Mouse (Mus musculus): ENCODE data around the gene Hmbs. TPM values are rescaled to one million over a fixed set of nuclear protein-coding genes. Genes with fewer than 3 reads are reported as not detected.

Hmbs gene
- polyA plus RNA-seq, 1 experiment from 2014 or later = 134 TPM

DNA sequence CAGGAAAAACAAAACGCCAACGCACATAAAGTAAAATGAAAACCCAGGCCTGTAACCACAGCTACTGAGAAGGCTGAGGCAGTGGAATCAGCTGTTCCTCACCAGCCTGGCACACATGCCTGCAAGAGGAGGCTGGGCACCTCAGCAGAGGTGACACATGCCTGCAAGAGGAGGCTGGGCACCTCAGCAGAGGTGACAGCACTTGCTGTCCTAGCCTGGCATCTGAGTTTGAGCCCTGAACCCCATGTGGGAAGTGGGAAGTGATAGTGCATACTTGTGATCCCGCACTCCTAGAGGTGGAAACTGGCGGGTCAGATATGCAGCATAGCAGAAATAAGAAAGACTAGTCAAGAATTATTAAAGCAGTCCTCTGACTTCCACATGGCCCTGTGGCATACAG, 7.4 kb upstream of the Hmbs start:
- no peak overlapping the region for H3K9ac ChIP-seq (ENCODE audit: low read depth, low read length)
- no peaks in the 10 kb centered on the region for H3K9me3 ChIP-seq (ENCODE audit: control insufficient read depth, low read length)
- no peak for DNase-seq (ENCODE audit: low spot score)
- no peaks in the 10 kb centered on the region for H3K27me3 ChIP-seq (ENCODE audit: control insufficient read depth, insufficient read depth, low read length)
- no peak overlapping the region for H3K4me3 ChIP-seq (ENCODE audit: low read depth, low read length)
- no peak overlapping the region for H3K27ac ChIP-seq (ENCODE audit: low read depth, low read length)
- no peaks in the 10 kb centered on the region for H3K4me1 ChIP-seq (replicated peaks; ENCODE audit: control insufficient read depth, insufficient read depth, low read length)
- no peak overlapping the region for H3K4me2 ChIP-seq (replicated peaks; ENCODE audit: low read depth, low read length)
- peaks cover 34% of the 10 kb centered on the region for H3K36me3 ChIP-seq (ENCODE audit: control insufficient read depth, insufficient read depth, low read length)
- no peak for ATAC-seq (ENCODE audit: low FRiP score)
- WGBS = 92% methylated on average over 4 of the region's 4 CpGs

DNA sequence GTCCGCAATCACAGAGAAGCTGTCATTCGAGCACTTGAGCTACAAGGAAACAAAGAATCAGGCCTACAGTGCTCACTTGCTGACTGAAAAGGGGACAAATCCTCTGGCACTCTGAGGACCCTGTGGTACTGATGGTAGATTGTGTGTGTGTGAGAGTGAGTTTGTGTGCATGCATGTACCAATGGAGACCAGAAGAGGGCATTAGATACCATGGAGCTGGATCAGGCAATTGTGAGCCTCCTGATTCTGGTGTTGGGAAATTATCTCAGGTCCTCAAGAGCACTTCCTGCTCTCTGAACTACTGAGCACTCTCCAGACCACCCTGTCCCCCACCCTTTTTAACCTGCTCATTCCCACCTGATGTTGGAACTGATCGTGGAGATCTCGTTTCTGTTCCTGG, 4.5 kb upstream of the Hmbs start:
- no peak overlapping the region for H3K4me3 ChIP-seq (ENCODE audit: low read depth, low read length)
- ATAC-seq (ENCODE audit: low FRiP score) = no peak
- no peak overlapping the region for H3K27ac ChIP-seq (ENCODE audit: low read depth, low read length)
- peaks cover 24% of the 10 kb centered on the region for H3K36me3 ChIP-seq (ENCODE audit: control insufficient read depth, insufficient read depth, low read length)
- H3K4me2 ChIP-seq (replicated peaks; ENCODE audit: low read depth, low read length) = no peak overlapping the region
- WGBS = over 99% methylated on average over 4 of the region's 4 CpGs
- no peaks in the 10 kb centered on the region for H3K27me3 ChIP-seq (ENCODE audit: control insufficient read depth, insufficient read depth, low read length)
- H3K9ac ChIP-seq (ENCODE audit: low read depth, low read length) = no peak overlapping the region
- H3K4me1 ChIP-seq (replicated peaks; ENCODE audit: control insufficient read depth, insufficient read depth, low read length) = no peaks in the 10 kb centered on the region
- no peaks in the 10 kb centered on the region for H3K9me3 ChIP-seq (ENCODE audit: control insufficient read depth, low read length)
- no peak for DNase-seq (ENCODE audit: low spot score)

GRCm38 (mm10) chr9:44347621-44348020, 3.6 kb upstream of the Hmbs start:
- ATAC-seq (ENCODE audit: low FRiP score) (no peak), DNase-seq (ENCODE audit: low spot score) (no peak)
- Histone ChIP-seq H3K27me3 (ENCODE audit: control insufficient read depth, insufficient read depth, low read length) (no peaks in the 10 kb centered on the region), H3K9ac (ENCODE audit: low read depth, low read length) (no peak overlapping the region), H3K27ac (ENCODE audit: low read depth, low read length) (no peak overlapping the region), H3K4me3 (ENCODE audit: low read depth, low read length) (no peak overlapping the region), H3K9me3 (ENCODE audit: control insufficient read depth, low read length) (no peaks in the 10 kb centered on the region), H3K36me3 (ENCODE audit: control insufficient read depth, insufficient read depth, low read length) (peaks cover 17% of the 10 kb centered on the region), H3K4me2 (replicated peaks; ENCODE audit: low read depth, low read length) (no peak overlapping the region), H3K4me1 (replicated peaks; ENCODE audit: control insufficient read depth, insufficient read depth, low read length) (peaks cover 4% of the 10 kb centered on the region; the same call in 1 of the 2 replicates)
- WGBS = 93% methylated on average over 4 of the region's 4 CpGs

GRCm38 (mm10) chr9:44347166-44347565, 3.1 kb upstream of the Hmbs start:
- ATAC-seq (ENCODE audit: low FRiP score) = no peak
- WGBS = 94% methylated on average over 9 of the region's 9 CpGs
- H3K9ac ChIP-seq (ENCODE audit: low read depth, low read length) = no peak overlapping the region
- no peak for DNase-seq (ENCODE audit: low spot score)
- no peaks in the 10 kb centered on the region for H3K27me3 ChIP-seq (ENCODE audit: control insufficient read depth, insufficient read depth, low read length)
- peaks cover 4% of the 10 kb centered on the region; the same call in 1 of the 2 replicates for H3K4me1 ChIP-seq (replicated peaks; ENCODE audit: control insufficient read depth, insufficient read depth, low read length)
- no peak overlapping the region for H3K4me3 ChIP-seq (ENCODE audit: low read depth, low read length)
- H3K9me3 ChIP-seq (ENCODE audit: control insufficient read depth, low read length) = no peaks in the 10 kb centered on the region
- no peak overlapping the region for H3K4me2 ChIP-seq (replicated peaks; ENCODE audit: low read depth, low read length)
- no peak overlapping the region for H3K27ac ChIP-seq (ENCODE audit: low read depth, low read length)
- H3K36me3 ChIP-seq (ENCODE audit: control insufficient read depth, insufficient read depth, low read length) = peaks cover 16% of the 10 kb centered on the region

- WGBS = 92% methylated on average over 5 of the region's 6 CpGs
- no peaks in the 10 kb centered on the region for H3K27me3 ChIP-seq (ENCODE audit: control insufficient read depth, insufficient read depth, low read length)
- H3K4me2 ChIP-seq (replicated peaks; ENCODE audit: low read depth, low read length) = no peak overlapping the region
- peaks cover 14% of the 10 kb centered on the region for H3K36me3 ChIP-seq (ENCODE audit: control insufficient read depth, insufficient read depth, low read length)
- ATAC-seq (ENCODE audit: low FRiP score) = no peak
- H3K9me3 ChIP-seq (ENCODE audit: control insufficient read depth, low read length) = no peaks in the 10 kb centered on the region
- DNase-seq (ENCODE audit: low spot score) = no peak
- no peak overlapping the region for H3K9ac ChIP-seq (ENCODE audit: low read depth, low read length)
- H3K27ac ChIP-seq (ENCODE audit: low read depth, low read length) = no peak overlapping the region
- peaks cover 4% of the 10 kb centered on the region; the same call in 1 of the 2 replicates for H3K4me1 ChIP-seq (replicated peaks; ENCODE audit: control insufficient read depth, insufficient read depth, low read length)
- no peak overlapping the region for H3K4me3 ChIP-seq (ENCODE audit: low read depth, low read length)
These were observed 1.8 kb upstream of the Hmbs start for GRCm38 (mm10) chr9:44345570-44346433.

- Histone ChIP-seq H3K4me3 (ENCODE audit: low read depth, low read length) (peak overlapping the region; percentile 75), H3K27me3 (ENCODE audit: control insufficient read depth, insufficient read depth, low read length) (no peaks in the 10 kb centered on the region), H3K9me3 (ENCODE audit: control insufficient read depth, low read length) (no peaks in the 10 kb centered on the region), H3K36me3 (ENCODE audit: control insufficient read depth, insufficient read depth, low read length) (peaks cover 4% of the 10 kb centered on the region; the same call in 1 of the 2 replicates), H3K4me1 (replicated peaks; ENCODE audit: control insufficient read depth, insufficient read depth, low read length) (peaks cover 4% of the 10 kb centered on the region; the same call in 1 of the 2 replicates), H3K4me2 (replicated peaks; ENCODE audit: low read depth, low read length) (peak overlapping the region; percentile 45), H3K9ac (ENCODE audit: low read depth, low read length) (peak overlapping the region; percentile 78), H3K27ac (ENCODE audit: low read depth, low read length) (peak overlapping the region; percentile 98)
- ATAC-seq (ENCODE audit: low FRiP score) (peak; percentile 15; the same call in 1 of the 2 replicates), DNase-seq (ENCODE audit: low spot score) (no peak)
- 15% methylated on average over 6 of the region's 6 CpGs for WGBS
These were observed 738 bp downstream of the Hmbs start for GRCm38 (mm10) chr9:44343290-44343689.

DNA sequence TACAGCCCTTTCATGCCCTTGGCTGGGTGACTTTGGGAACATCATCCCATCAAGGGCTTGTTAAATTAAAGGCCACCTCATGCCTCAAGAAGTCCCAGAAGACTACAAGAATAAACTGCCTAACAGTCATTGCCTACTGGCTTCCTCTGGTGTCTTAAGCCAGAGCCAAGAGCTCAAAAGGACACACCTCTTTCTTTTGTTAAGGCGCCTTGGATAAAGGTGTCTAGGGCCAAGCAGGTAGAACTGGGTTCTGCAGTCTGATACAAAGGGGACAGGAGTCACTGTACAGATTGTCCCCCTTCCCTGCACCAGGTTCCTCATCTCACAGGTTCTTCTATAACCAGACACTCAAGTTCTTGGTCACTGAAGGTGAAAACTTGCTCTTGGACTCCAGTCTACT, 1.4 kb downstream of the Hmbs start:
- 95% methylated on average over 1 of the region's 1 CpGs for WGBS
- DNase-seq (ENCODE audit: low spot score) = no peak
- 0 out of 2 replicates have a peak overlapping the region, but pooled peaks have one; percentile 6 for H3K27ac ChIP-seq (ENCODE audit: low read depth, low read length)
- peaks cover 4% of the 10 kb centered on the region; the same call in 1 of the 2 replicates for H3K36me3 ChIP-seq (ENCODE audit: control insufficient read depth, insufficient read depth, low read length)
- ATAC-seq (ENCODE audit: low FRiP score) = no peak
- H3K4me2 ChIP-seq (replicated peaks; ENCODE audit: low read depth, low read length) = no peak overlapping the region
- no peak overlapping the region for H3K4me3 ChIP-seq (ENCODE audit: low read depth, low read length)
- H3K9me3 ChIP-seq (ENCODE audit: control insufficient read depth, low read length) = no peaks in the 10 kb centered on the region
- H3K9ac ChIP-seq (ENCODE audit: low read depth, low read length) = no peak overlapping the region
- H3K4me1 ChIP-seq (replicated peaks; ENCODE audit: control insufficient read depth, insufficient read depth, low read length) = peaks cover 4% of the 10 kb centered on the region; the same call in 1 of the 2 replicates
- no peaks in the 10 kb centered on the region for H3K27me3 ChIP-seq (ENCODE audit: control insufficient read depth, insufficient read depth, low read length)

DNA sequence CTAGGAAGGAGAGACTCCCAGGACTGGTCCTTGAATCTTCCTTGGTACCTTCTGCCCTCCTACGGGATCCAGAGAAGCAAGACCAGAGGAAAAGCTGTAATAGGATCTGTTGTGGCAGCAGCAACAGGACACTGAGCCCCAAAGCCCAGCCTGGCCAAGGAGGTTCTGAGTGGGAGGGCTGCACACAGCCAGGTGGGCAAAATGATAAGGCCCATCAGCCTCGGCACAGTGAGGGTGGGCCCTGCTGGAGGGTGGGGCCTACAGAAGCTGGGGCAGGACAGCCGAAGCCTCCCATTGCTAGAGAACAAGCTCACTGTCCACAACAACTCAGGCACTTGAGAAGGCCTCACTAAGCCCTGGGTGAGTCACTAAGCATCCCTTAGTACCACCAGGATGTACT, 1.9 kb downstream of the Hmbs start:
- Histone ChIP-seq H3K9me3 (ENCODE audit: control insufficient read depth, low read length) (no peaks in the 10 kb centered on the region), H3K4me2 (replicated peaks; ENCODE audit: low read depth, low read length) (no peak overlapping the region), H3K36me3 (ENCODE audit: control insufficient read depth, insufficient read depth, low read length) (peaks cover 4% of the 10 kb centered on the region; the same call in 1 of the 2 replicates), H3K27ac (ENCODE audit: low read depth, low read length) (0 out of 2 replicates have a peak overlapping the region, but pooled peaks have one; percentile 6), H3K9ac (ENCODE audit: low read depth, low read length) (no peak overlapping the region), H3K4me1 (replicated peaks; ENCODE audit: control insufficient read depth, insufficient read depth, low read length) (peaks cover 4% of the 10 kb centered on the region; the same call in 1 of the 2 replicates), H3K27me3 (ENCODE audit: control insufficient read depth, insufficient read depth, low read length) (no peaks in the 10 kb centered on the region), H3K4me3 (ENCODE audit: low read depth, low read length) (peak overlapping the region; percentile 12; the same call in 1 of the 2 replicates)
- no peak for DNase-seq (ENCODE audit: low spot score)
- 87% methylated on average over 3 of the region's 3 CpGs for WGBS
- ATAC-seq (ENCODE audit: low FRiP score) = no peak

All from hindbrain, embryonic 11.5 days (tissue).